Mouse (Mus musculus) left cerebral cortex, postnatal 25 days (tissue): ENCODE measurements around the gene Aurkc. TPM values are rescaled to one million over a fixed set of nuclear protein-coding genes. Genes with fewer than 3 reads are reported as not detected.
"Not testable (repeated sequence)": the region's sequence is repeated elsewhere in the genome, so short reads cannot be mapped to it uniquely, and the experiment has no call there.

Source experiments
- DNase-seq, 2 experiments: peaks; one replicate each; pipeline ENCODE4 v3.0.0; 2022; ENCODE audit warnings: low spot score in 2 of 2, mixed read lengths in 1 of 2
- intact Hi-C: fragments of 180-260 bp; cut with DNase I; formaldehyde crosslinking; loops from one replicate; pipeline ENCODE4 v1.15.1; 2025
- total RNA-seq, 2 experiments: library from RNA; stranded (reverse); gene quantifications; 2 replicates each; pipeline ENCODE4 v1.2.3; 2021

The Aurkc gene
- total RNA-seq: not detected

DNA sequence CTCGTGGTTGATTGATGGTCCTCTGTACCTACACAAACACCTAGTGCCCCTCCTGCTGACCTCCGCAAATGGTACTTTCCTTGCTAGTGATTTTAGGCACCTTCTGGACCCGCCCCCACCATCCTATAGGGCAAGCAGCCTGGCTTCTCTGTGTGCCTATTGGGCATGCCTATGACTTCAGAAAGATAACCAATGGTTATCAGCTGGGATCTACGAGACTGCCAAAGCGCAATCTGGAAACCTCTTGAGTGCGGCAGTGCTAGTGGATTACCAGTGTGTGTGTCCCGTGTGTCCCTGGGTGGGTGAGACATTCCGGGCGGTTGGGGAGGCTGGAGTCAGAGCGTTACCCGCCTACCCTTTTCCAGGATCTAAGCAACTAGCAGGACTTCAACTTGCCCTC lies at the start of gene Aurkc:
TSS of gene Aurkc (plus strand) at position 50 of the 400 bp plus-strand sequence.
- DNase-seq, intact Hi-C loops: not testable (repeated sequence)

- intact Hi-C loops: loop anchor here (10.0 kb wide), 1 partner anchor 237 kb away; no protein-coding TSS in a partner anchor
- DNase-seq: not testable (repeated sequence)
Observed at GRCm38 (mm10) chr7:6948061-6948460, 47.0 kb upstream of the Aurkc start.

- DNase-seq: no peak
- intact Hi-C loops: no loop called here
Observed at GRCm38 (mm10) chr7:6956576-6956975, 38.5 kb upstream of the Aurkc start.

DNA sequence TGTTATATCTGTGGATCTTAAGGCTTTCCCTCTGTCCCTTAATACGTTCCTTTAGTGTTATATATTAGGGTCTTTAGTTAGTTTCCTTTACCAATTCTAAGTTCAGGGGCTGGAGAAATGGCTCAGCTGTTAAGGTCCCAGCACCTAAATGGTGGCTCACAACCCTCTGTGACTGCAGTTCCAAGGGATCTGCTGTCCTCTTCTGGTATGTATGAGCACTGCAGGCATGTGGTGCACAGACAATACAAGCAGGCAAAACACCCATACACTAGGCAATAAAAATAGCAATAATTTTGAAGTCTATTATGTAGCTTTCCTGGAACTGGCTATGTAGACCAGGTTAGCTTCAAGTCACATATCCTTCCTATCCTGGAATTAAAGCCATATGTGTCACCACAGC lies 36.5 kb upstream of the Aurkc start:
- intact Hi-C loops: no loop called here

GRCm38 (mm10) chr7:6973566-6973965 lies 21.5 kb upstream of the Aurkc start:
- DNase-seq: no peak
- intact Hi-C loops: no loop called here

More for the DNA sequence above, 36.5 kb upstream of the Aurkc start:
- no peak for DNase-seq

DNA sequence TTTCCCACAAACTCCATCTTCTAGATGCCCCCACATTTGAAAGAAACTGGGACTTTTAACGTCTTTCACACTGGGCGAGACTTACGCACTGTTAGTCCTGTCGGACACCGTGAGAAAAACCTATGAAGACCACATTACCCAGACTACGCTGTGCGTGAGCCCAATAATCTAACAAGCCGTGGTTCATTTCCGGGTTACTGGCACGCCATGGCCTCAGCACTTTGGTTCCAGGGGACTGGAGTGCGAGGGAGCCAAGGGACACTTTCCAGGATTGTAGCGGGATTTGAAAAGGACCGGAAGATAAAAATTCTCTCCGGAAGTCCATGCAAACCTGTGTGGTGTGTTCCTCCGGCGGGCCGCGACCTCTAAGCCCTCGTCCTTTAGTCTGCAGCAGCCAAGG lies 18.2 kb upstream of the Aurkc start:
- DNase-seq: no peak
- intact Hi-C loops: no loop called here

GRCm38 (mm10) chr7:6998914-6999313 lies 3.8 kb downstream of the Aurkc start:
- DNase-seq, intact Hi-C loops: not testable (repeated sequence)

DNA sequence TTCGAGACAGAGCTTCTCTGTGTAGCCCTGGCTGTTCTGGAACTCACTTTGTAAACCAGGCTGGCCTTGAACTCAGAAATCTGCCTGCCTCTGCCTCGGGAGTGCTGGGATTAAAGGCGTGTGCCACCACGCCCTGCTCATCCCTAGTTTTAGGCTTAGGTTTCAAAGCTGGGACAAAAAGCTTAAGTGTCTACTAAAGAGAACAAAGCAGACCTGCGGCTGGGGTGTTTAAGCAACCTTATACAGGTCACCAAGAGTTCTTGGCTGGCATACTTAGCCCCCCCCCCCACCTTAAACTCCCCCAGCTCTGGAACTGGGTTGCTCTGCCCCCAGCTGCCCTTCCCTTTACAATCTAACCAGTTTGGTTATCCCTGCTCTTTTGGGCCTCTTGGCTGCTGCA lies 10.3 kb downstream of the Aurkc start:
- DNase-seq, intact Hi-C loops: not testable (repeated sequence)

DNA sequence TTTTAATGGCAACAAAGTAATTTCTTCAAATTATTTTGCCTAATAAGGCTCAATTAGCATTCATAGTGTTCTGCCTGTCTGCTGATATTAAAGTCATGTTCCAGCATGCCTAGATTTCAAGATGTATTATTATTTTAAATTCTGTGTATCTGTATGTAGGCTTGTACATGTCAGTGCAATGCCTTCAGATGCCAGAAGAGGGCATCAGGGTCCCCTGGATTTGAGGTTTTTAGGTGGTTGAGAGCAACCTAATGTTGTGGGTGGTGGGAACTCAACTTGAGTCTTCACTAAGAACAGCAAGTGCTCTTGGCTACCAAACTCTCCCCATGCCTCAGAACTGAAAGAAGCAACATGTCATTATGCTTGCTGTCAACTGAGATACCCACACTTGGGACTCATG lies 32.3 kb downstream of the Aurkc start:
- intact Hi-C loops: no loop called here
- no peak for DNase-seq

DNA sequence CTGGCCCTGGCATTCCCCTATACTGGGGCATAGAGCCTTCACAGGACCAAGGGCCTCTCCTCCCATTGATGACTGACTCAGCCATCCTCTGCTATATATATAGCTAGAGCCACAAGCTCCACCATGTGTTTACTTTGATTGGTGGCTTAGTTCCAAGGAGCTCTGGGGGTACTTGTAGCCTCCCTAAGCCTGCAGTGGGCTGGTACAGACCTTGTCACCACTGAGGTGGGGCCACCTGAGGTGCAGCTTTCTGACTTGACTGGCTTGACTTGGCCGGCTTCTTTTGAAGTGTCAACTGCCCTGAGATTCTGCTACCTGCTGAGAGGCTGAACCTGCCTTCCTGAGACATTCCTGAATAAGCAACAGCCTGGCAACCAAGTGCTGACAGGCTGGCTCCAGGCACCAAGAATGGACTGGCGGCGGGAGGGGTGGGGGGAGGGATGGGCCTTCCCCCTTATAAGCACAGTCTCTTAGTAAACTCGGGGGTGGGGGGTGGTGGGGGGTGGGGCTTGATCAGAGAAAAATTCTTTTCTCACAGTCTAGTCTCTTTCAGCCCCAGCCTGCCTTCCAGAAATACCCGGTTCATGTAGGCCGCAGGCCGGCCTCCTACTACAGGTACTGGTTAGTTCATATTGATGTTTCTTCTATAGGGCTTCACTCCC lies 54.7 kb downstream of the Aurkc start:
- DNase-seq, intact Hi-C loops: not testable (repeated sequence)

Other genes with a start within 250 kb of the Aurkc start
- 10 to 100 TPM; 12.2 to 13.8 TPM for gene Zfp954, start 126.2 kb downstream of the Aurkc start, total RNA-seq
- gene Zfp773, start 141.5 kb downstream of the Aurkc start, total RNA-seq: 1 to 10 TPM; 2.0 to 2.3 TPM
- 1 to 10 TPM; 5.7 to 7.9 TPM for gene Zfp418, start 176.0 kb downstream of the Aurkc start, total RNA-seq
- gene Zfp772, start 214.7 kb downstream of the Aurkc start, total RNA-seq: 1 to 10 TPM; 8.5 to 8.9 TPM